Mouse (Mus musculus) limb, embryonic 14.5 days (tissue): ENCODE data around the gene Sept8. TPM values are rescaled to one million over a fixed set of nuclear protein-coding genes. Genes with fewer than 3 reads are reported as not detected.

Experiments
- ATAC-seq: fragments of 200-750 bp; cut with Nextera tagmentation; 2 replicates; pipeline ENCODE4 v1.8.0; 2017; ENCODE audit warnings: low read depth, moderate number of reproducible peaks, moderate TSS enrichment; ENCODE audit not compliant: low FRiP score
- DNase-seq: peaks from one replicate; pipeline ENCODE4 v3.0.0-alpha.2; 2015; ENCODE audit warnings: low spot score
- H3K27ac ChIP-seq: fragments of 300-500 bp; sonication (generic); replicated peaks from 2 replicates; pipeline ENCODE4 v1.5.1; 2014; ENCODE audit warnings: low read depth, mild to moderate bottlenecking, low read length, moderate library complexity, mixed read lengths
- H3K27me3 ChIP-seq: fragments of 300-500 bp; sonication (generic); 2 replicates; pipeline ENCODE4 v1.6.1; 2014; ENCODE audit warnings: low read length, mixed read lengths; ENCODE audit not compliant: control insufficient read depth, insufficient read depth
- H3K36me3 ChIP-seq: fragments of 300-500 bp; sonication (generic); 2 replicates; pipeline ENCODE4 v1.6.1; 2014; ENCODE audit warnings: mild to moderate bottlenecking, low read length, moderate library complexity, mixed read lengths; ENCODE audit not compliant: control insufficient read depth, insufficient read depth
- H3K4me1 ChIP-seq: fragments of 300-500 bp; sonication (generic); 2 replicates; pipeline ENCODE4 v1.6.1; 2014; ENCODE audit warnings: antibody characterized with exemption, low read length, mixed read lengths; ENCODE audit not compliant: control insufficient read depth, insufficient read depth
- H3K4me2 ChIP-seq: fragments of 300-500 bp; sonication (generic); replicated peaks from 2 replicates; pipeline ENCODE4 v1.6.1; 2014; ENCODE audit warnings: low read depth, mild to moderate bottlenecking, low read length, moderate library complexity; ENCODE audit not compliant: severe bottlenecking
- H3K4me3 ChIP-seq: fragments of 300-500 bp; sonication (generic); replicated peaks from 2 replicates; pipeline ENCODE4 v1.5.1; 2014; ENCODE audit warnings: low read length
- H3K9ac ChIP-seq: fragments of 300-500 bp; sonication (generic); 2 replicates; pipeline ENCODE4 v1.6.1; 2014; ENCODE audit warnings: mild to moderate bottlenecking, low read depth, low read length, moderate library complexity; ENCODE audit not compliant: severe bottlenecking
- H3K9me3 ChIP-seq: fragments of 300-500 bp; sonication (generic); 2 replicates; pipeline ENCODE4 v1.6.1; 2016; ENCODE audit warnings: low read length; ENCODE audit not compliant: control insufficient read depth
- POLR2A ChIP-seq: fragments of 200-500 bp; IDR thresholded peaks from 2 replicates; pipeline ENCODE4 v1.8.0; 2012; ENCODE audit warnings: inconsistent platforms, mild to moderate bottlenecking, moderate library complexity, borderline replicate concordance; ENCODE audit not compliant: insufficient read depth, insufficient read length; ENCODE audit errors: extremely low read depth
- WGBS: fragments of 180-500 bp; shearing (Covaris S2); extraction: QIAGEN DNeasy Blood & Tissue Kit; methylation state at CpG from one replicate; pipeline ENCODE4 v1.1.7; 2014; 5-methylcytosine and 5-hydroxymethylcytosine counted together
- polyA plus RNA-seq, 2 experiments: library from polyadenylated mRNA; depleted of rRNA in 1 of 2; stranded (reverse) in 1 of 2; unstranded in 1 of 2; fragments of >200 nt; fragmentation: Nextera tagmentation in 1 of 2; extraction: Ambion mirVana in 1 of 2; gene quantifications; 2 replicates each; pipeline versions ENCODE4 v1.2.1 to v1.2.3; 2012 to 2014

Sept8 gene
- polyA plus RNA-seq, 2 experiments: 50.4 to 104 TPM

- Histone ChIP-seq H3K4me3 (no peak overlapping the region), H3K4me1 (no peaks in the 10 kb centered on the region), H3K9ac (no peak overlapping the region), H3K27ac (no peak overlapping the region), H3K27me3 (no peaks in the 10 kb centered on the region), H3K9me3 (no peaks in the 10 kb centered on the region), H3K4me2 (no peak overlapping the region), H3K36me3 (no peaks in the 10 kb centered on the region)
- TF ChIP-seq POLR2A: no peak
- WGBS: 83% methylated on average over 9 of the region's 9 CpGs
- DNase-seq: no peak
- ATAC-seq: no peak
These were observed 11.8 kb upstream of the Sept8 start for GRCm38 (mm10) chr11:53507098-53507805.

- 74% methylated on average over 7 of the region's 7 CpGs for WGBS
- ATAC-seq (no peak), DNase-seq (no peak)
- Histone ChIP-seq H3K4me2 (no peak overlapping the region), H3K9ac (no peak overlapping the region), H3K27ac (no peak overlapping the region), H3K36me3 (no peaks in the 10 kb centered on the region), H3K27me3 (no peaks in the 10 kb centered on the region), H3K4me3 (no peak overlapping the region), H3K4me1 (no peaks in the 10 kb centered on the region), H3K9me3 (no peaks in the 10 kb centered on the region)
- no peak for TF ChIP-seq POLR2A
These were observed 10.9 kb upstream of the Sept8 start for GRCm38 (mm10) chr11:53508152-53508551.

DNA sequence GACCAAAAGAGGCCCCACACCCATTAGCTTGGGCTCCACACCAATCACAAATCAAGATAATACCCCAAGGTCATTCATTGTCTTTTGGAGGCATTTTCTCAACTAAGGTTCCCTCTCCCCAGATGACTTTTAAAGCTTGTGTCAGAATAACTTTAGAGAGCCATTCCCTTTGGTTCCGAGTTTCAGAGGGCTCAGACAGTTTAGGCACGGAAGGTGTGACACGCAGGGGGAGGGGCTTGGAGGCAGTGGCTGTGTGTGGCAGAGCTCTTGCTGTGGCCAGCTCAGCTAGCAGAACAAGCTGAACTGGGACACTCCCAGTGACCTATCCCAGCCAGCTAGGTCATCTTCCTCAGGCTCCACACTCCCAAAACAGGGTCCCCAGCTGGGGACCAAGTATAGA lies 10.5 kb upstream of the Sept8 start:
- Histone ChIP-seq H3K27ac (no peak overlapping the region), H3K4me2 (no peak overlapping the region), H3K4me3 (no peak overlapping the region), H3K4me1 (no peaks in the 10 kb centered on the region), H3K9me3 (no peaks in the 10 kb centered on the region), H3K9ac (no peak overlapping the region), H3K27me3 (no peaks in the 10 kb centered on the region), H3K36me3 (no peaks in the 10 kb centered on the region)
- ATAC-seq (no peak), DNase-seq (no peak)
- TF ChIP-seq POLR2A: no peak
- WGBS: 57% methylated on average over 3 of the region's 3 CpGs

DNA sequence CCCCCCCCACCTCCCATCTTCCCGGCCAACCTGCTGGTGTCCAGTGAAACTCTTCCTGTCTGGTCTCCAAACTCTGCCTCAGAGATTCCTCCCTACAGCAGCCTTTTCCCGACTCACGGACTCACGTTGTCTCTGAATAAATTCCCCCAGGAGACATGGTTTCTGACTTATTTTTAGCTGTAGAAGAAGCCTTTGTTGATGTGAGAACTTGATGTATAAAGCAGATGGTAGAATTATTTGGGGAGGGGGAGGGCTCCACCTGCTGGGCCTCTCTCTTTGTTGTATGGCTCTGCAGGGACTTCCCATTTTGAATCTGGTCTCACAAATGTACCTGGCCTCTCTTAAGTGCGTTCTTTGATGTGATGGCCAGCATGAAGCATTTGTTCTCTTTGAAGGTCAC lies 8.7 kb upstream of the Sept8 start:
- no peaks in the 10 kb centered on the region for H3K27me3 ChIP-seq
- no peak overlapping the region for H3K27ac ChIP-seq
- ATAC-seq (peak; percentile 60; the same call in 1 of the 2 replicates), DNase-seq (peak; percentile 43)
- no peak for TF ChIP-seq POLR2A
- no peak overlapping the region for H3K9ac ChIP-seq
- H3K4me1 ChIP-seq: no peaks in the 10 kb centered on the region
- no peak overlapping the region for H3K4me2 ChIP-seq
- no peaks in the 10 kb centered on the region for H3K36me3 ChIP-seq
- 44% methylated on average over 5 of the region's 5 CpGs for WGBS
- no peak overlapping the region for H3K4me3 ChIP-seq
- no peaks in the 10 kb centered on the region for H3K9me3 ChIP-seq

- no peak overlapping the region for H3K27ac ChIP-seq
- 28% methylated on average over 8 of the region's 8 CpGs for WGBS
- H3K9ac ChIP-seq: no peak overlapping the region
- no peak for TF ChIP-seq POLR2A
- no peaks in the 10 kb centered on the region for H3K9me3 ChIP-seq
- peaks cover 29% of the 10 kb centered on the region for H3K4me1 ChIP-seq
- ATAC-seq: no peak
- no peaks in the 10 kb centered on the region for H3K27me3 ChIP-seq
- H3K4me3 ChIP-seq: no peak overlapping the region
- H3K4me2 ChIP-seq: no peak overlapping the region
- H3K36me3 ChIP-seq: no peaks in the 10 kb centered on the region
- no peak for DNase-seq
These were observed 2.1 kb upstream of the Sept8 start for GRCm38 (mm10) chr11:53516775-53517627.
